Mouse (Mus musculus) embryonic stem cell, embryonic (primary cell): ENCODE data around the gene Tnik.

Source experiments
- CTCF ChIA-PET, 4 experiments: fragments of 300-600 bp in 2 of 4; fragments of 350-600 bp in 2 of 4; sonication (Branson Sonifier 250); formaldehyde crosslinking; loops; one replicate each; lab custom pipeline; 2022; ENCODE audit warnings: inconsistent platforms in 2 of 4; lab: Charles Lee
- POLR2A ChIA-PET, 4 experiments: fragments of 300-600 bp in 2 of 4; fragments of 350-600 bp in 2 of 4; sonication (Branson Sonifier 250); formaldehyde crosslinking; loops; one replicate each; lab custom pipeline; 2022; ENCODE audit warnings: antibody characterized with exemption in 4 of 4, inconsistent platforms in 1 of 4; lab: Charles Lee

Gene Tnik

GRCm38 (mm10) chr3:28325613-28326233, 62.7 kb downstream of the Tnik start:
- CTCF ChIA-PET, result no interaction called here
- POLR2A ChIA-PET, result no interaction called here

DNA sequence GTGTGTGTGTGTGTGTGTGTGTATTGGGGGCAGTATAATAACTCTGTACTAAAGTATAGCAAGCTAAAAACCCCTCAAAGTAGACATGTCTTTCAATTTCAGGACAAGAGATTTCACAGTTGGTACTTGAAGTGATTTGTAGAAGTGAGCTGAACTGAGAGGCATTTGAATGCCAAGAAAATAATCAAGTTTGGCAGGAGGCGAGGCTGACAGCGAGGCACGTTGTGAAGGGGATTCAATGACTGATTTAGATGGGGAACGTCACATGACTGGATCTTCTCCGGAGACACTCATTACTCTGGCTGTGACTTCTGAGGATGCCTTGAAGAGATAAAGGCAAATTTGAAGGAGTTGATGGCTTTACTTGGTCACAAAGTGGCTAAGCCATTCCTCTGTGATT, 69.3 kb downstream of the Tnik start:
- ChIA-PET POLR2A (no interaction called here), CTCF (no interaction called here)

DNA sequence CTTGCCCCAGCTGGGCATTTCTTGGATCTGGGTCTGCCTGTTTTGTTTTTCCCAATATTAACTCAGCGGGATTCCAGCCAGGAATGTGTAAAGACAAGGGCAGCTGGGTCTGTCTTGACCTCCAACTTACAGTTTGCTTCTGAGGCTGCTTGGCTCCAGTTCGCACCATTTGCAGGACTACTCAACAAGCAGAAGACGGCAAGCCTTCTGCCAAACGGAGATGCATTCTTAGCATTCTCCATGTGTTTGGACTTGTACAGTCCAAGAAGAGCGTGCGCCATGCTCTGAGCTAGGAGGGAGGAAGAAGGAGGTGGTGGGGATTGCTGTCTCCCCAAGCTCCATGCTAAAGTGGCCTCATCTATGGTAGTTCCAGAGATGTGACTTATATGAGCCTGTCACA, 70.9 kb downstream of the Tnik start:
- POLR2A ChIA-PET, result interaction anchor here in 1 of 4 experiments (0.7 kb wide), 1 partner anchor 88 kb away, joined by 4 read pairs; no protein-coding TSS in a partner anchor
- CTCF ChIA-PET, result no interaction called here

DNA sequence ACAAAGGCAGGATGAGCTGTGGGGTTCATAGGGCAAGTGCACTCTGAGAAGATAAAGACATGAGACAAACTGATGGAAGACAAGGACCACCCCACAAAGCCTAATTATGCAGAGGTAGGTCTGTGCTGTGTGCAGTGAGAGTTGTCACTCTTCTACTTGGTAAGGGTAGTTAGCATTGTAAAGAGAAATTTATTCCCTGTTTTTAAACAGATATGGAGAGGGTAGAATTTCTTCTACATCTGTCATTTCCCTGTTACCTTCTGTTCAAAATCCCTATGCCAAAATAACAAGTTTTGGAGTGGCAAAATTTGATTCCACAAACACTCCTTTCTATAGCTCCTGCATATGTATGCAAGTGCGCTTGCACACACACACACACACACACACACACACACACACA, 71.5 kb downstream of the Tnik start:
- ChIA-PET POLR2A (interaction anchor here in 2 of 4 experiments (0.6 to 1.1 kb wide), 2 partner anchors 13 to 1255 kb away, joined by 3 read pairs; no protein-coding TSS in a partner anchor), CTCF (interaction anchor here in 2 of 4 experiments (0.6 kb wide), 2 partner anchors 17 to 297 kb away, joined by 3 to 4 read pairs; no protein-coding TSS in a partner anchor)

GRCm38 (mm10) chr3:28340071-28340470, 77.1 kb downstream of the Tnik start:
- POLR2A ChIA-PET, result no interaction called here
- CTCF ChIA-PET, result interaction anchor here in 2 of 4 experiments (0.6 to 0.9 kb wide), 2 partner anchors 175 to 1977 kb away, joined by 3 to 4 read pairs; no protein-coding TSS in a partner anchor

DNA sequence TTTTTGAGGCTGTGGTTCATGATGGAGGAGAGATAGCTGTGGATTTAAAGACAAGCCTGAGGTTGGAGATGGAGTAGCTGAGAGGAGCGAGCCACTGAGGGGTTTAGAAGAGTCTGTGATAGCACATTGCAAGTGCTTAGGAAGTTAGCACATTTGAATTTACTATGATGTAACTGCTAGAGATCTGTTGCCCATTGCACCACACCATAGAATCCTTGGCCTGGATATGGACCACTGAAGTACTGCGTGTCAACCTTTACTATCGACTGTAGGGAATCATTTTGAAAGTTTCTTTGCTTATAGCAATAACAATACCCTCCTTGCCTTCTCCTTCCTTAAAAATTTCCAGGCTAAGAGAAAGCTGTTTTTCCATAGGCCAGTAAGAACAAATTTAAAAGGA, 80.2 kb downstream of the Tnik start:
- CTCF ChIA-PET, result no interaction called here
- POLR2A ChIA-PET, result interaction anchor here in 2 of 4 experiments (0.6 to 0.7 kb wide), 2 partner anchors 66 to 175 kb away, joined by 3 read pairs; no protein-coding TSS in a partner anchor

DNA sequence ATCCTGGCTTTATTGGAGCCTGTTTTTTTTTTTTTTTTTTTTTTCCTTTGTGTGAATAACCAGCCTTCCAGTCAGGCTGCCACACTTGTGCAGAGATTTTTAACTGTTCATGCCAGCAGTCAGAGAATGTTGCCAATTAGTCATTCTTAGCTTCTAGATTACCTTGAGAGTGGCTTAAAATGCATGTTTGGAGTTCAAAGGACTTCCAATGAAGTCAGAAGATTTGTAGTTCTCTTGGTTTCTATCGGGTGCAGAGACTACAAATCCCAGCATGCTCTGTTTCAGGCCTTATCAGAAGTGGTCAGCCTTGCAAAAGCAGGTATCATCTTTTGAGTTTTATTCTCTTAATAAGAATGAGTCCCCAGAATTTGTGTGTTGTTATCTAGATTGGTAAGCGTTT, 80.6 kb downstream of the Tnik start:
- CTCF ChIA-PET, result no interaction called here
- POLR2A ChIA-PET, result interaction anchor here in 2 of 4 experiments (0.6 to 0.7 kb wide), 2 partner anchors 65 to 175 kb away, joined by 3 read pairs; no protein-coding TSS in a partner anchor

- POLR2A ChIA-PET, result no interaction called here
Measured at GRCm38 (mm10) chr3:28345446-28345845, 82.4 kb downstream of the Tnik start.

DNA sequence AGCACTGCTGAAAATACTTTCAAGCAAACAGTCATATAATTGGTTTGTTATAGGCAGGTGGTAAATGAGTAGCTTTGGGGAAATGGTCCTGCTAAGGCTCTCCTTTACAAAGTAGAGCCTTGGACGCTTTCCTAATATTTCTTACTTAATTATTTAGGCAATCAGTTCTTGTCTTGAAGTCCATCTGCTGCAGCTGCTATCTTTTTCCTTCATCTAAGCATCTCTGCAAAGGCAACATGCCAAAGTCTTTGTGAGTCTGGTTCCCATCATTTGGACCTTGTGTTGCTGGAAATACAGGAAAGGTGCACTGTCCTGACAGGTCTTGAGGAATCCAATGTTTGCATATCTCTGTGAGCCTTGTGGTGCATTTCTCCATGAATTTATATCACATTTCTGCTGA, 82.9 kb downstream of the Tnik start:
- POLR2A ChIA-PET, result no interaction called here
- CTCF ChIA-PET, result no interaction called here

More at GRCm38 (mm10) chr3:28345446-28345845, 82.4 kb downstream of the Tnik start:
- CTCF ChIA-PET, result no interaction called here

GRCm38 (mm10) chr3:28346476-28346875, 83.5 kb downstream of the Tnik start:
- POLR2A ChIA-PET, result interaction anchor here in 1 of 4 experiments (0.6 to 0.9 kb wide), 2 partner anchors 13 kb away, joined by 3 to 4 read pairs; no protein-coding TSS in a partner anchor
- CTCF ChIA-PET, result no interaction called here

DNA sequence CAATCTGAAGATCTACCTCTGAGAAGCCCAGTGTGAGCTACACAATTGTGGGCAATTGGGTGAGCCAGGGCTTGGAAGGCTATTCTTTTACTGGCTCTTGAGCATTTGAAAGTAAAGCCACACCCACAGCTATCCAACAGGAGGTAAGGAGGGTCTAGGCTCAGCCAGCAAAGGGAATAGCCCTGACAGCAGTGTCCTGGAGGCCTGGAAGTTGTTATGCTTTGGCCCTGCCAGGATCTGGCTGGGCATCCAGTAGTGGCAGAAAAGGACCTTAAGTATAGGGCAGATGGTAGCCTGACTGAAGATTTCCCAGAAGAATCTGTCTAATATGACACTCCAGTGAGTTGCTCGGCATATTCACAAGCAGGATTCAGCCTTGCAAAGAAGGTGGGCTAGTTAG, 85.7 kb downstream of the Tnik start:
- POLR2A ChIA-PET, result no interaction called here

DNA sequence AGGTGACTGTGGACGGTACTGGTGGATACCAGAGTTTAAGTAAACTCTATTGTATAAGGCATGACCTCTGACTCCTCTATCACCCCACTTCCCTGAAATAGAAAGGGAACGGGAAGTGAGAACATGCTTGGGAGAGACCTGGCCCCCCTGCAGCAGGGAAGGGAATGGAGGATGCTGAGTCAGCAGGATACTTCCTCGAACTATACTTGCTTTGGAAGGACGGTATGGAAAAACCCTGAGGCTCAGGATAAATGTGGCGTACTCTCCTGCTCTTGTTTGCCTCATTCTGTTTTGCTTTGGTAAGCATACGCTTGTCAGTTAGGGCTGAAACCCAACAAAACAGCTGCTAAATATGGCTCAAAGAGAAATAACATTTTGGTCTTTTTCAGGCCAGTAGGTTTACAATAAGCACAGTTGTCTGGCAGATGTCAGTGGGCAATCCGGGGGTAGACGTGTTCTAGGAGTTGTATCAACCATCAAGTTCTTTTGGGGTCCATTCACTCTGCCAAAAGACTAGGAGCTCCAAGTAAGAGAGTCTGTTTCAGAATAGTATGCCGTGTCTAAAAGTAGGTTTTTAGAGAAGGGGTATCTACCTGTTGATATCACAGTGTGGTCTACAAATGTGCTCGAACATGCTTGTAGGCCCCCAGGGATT, 87.3 kb downstream of the Tnik start:
- ChIA-PET POLR2A (no interaction called here), CTCF (no interaction called here)

More for the DNA sequence above, 85.7 kb downstream of the Tnik start:
- CTCF ChIA-PET, result interaction anchor here in 1 of 4 experiments (0.6 kb wide), 1 partner anchor 538 kb away, joined by 3 read pairs; no protein-coding TSS in a partner anchor

GRCm38 (mm10) chr3:28358391-28358790, 95.4 kb downstream of the Tnik start:
- ChIA-PET POLR2A (no interaction called here), CTCF (no interaction called here)

DNA sequence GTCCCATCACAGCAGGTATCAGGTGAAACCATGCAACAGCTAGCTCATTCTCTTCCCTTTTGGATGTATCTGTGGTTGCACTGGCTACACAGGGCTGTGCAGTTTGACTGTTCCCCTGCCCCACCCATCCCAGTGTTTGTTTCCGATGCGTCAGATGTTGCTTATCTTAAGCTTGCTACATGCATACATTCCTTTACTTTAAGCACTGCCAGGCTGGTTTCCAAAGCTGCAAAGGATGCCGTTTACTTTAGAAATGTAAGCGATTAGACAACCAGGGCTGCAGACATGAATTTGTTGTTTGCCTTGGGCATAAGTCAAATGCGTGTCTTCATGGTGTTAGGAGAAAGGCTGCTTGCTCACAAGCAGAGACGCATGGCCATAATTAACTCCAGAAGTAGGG, 96.1 kb downstream of the Tnik start:
- ChIA-PET CTCF (no interaction called here), POLR2A (no interaction called here)

- ChIA-PET POLR2A (no interaction called here), CTCF (no interaction called here)
Measured at GRCm38 (mm10) chr3:28361056-28361455, 98.0 kb downstream of the Tnik start.

GRCm38 (mm10) chr3:28363441-28364125, 100.6 kb downstream of the Tnik start:
- ChIA-PET POLR2A (interaction anchor here in 1 of 4 experiments (0.6 kb wide), 1 partner anchor 47 kb away, joined by 3 read pairs; no protein-coding TSS in a partner anchor), CTCF (no interaction called here)

DNA sequence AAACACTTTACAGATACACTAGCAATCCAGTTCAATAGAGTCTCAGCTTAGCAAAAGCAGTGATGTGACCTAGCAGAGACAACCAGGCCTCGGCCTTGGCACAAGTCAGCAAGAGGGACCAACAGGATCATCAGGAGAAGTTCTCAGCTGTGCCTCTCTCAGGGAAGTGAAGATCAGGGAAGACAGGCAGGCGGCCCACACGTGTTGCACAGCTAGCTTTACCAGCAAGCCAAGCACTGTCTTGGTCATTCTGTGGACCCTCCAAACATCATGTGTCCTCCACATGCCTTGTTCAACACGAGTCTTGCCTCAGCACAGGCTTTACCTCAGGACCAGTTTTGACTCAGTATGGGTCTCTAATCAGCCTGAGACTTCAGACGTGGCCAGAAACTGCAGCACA, 105.7 kb downstream of the Tnik start:
- ChIA-PET POLR2A (no interaction called here), CTCF (no interaction called here)

DNA sequence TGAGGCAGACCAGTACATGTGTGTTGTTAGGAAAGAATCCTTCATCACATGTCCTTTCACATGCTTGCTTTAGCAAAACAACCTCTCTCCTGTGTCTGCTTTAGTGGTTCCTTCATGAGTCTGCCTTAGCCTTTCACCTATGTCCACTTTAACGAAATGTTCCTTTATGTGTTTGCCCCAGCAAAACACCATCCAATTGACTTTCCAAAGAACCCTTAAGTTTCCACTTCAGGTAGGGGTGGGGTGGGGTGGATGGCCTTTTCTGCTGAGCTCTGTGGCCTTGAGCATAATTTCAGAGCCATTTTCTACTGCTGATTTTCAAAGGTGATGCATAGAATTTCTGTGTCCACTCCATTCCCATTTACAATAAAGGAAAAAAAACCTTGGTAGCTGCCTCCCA, 106.3 kb downstream of the Tnik start:
- ChIA-PET CTCF (no interaction called here), POLR2A (interaction anchor here in 1 of 4 experiments (0.6 kb wide), 1 partner anchor 354 kb away, joined by 3 read pairs; no protein-coding TSS in a partner anchor)

GRCm38 (mm10) chr3:28369698-28370097, 106.7 kb downstream of the Tnik start:
- CTCF ChIA-PET, result no interaction called here
- POLR2A ChIA-PET, result interaction anchor here in 1 of 4 experiments (0.6 kb wide), 1 partner anchor 354 kb away, joined by 3 read pairs; no protein-coding TSS in a partner anchor
